Mouse (Mus musculus) layer of hippocampus, adult 2 months (tissue): Measurements from ENCODE around the gene Spaca4. TPM values are rescaled to one million over a fixed set of nuclear protein-coding genes. Genes with fewer than 3 reads are reported as not detected.

Experiments
- DNase-seq, 2 experiments: peaks; one replicate each; pipeline ENCODE4 v3.0.0; 2022; ENCODE audit warnings: low spot score in 2 of 2
- H3K27ac ChIP-seq: fragments of 200-600 bp; 2 replicates; pipeline ENCODE4 v1.8.1; 2022
- H3K4me3 ChIP-seq: fragments of 200-600 bp; 2 replicates; pipeline ENCODE4 v1.8.1; 2022; ENCODE audit warnings: mild to moderate bottlenecking
- CTCF ChIP-seq: fragments of 200-600 bp; conservative IDR thresholded peaks from 2 replicates; pipeline ENCODE4 v1.8.1; 2022; ENCODE audit warnings: antibody characterized with exemption, mild to moderate bottlenecking, moderate library complexity
- total RNA-seq, 2 experiments: library from RNA; stranded (reverse); gene quantifications; 2 replicates each; pipeline ENCODE4 v1.2.3; 2021

The Spaca4 gene
- total RNA-seq, 2 experiments from 2014 or later, result not detected

GRCm38 (mm10) chr7:45678513-45678912 lies 47.1 kb downstream of the Spaca4 start:
- DNase-seq, result no peak
- no peak overlapping the region for H3K27ac ChIP-seq
- no peak overlapping the region for H3K4me3 ChIP-seq
- TF ChIP-seq CTCF, result no peak

DNA sequence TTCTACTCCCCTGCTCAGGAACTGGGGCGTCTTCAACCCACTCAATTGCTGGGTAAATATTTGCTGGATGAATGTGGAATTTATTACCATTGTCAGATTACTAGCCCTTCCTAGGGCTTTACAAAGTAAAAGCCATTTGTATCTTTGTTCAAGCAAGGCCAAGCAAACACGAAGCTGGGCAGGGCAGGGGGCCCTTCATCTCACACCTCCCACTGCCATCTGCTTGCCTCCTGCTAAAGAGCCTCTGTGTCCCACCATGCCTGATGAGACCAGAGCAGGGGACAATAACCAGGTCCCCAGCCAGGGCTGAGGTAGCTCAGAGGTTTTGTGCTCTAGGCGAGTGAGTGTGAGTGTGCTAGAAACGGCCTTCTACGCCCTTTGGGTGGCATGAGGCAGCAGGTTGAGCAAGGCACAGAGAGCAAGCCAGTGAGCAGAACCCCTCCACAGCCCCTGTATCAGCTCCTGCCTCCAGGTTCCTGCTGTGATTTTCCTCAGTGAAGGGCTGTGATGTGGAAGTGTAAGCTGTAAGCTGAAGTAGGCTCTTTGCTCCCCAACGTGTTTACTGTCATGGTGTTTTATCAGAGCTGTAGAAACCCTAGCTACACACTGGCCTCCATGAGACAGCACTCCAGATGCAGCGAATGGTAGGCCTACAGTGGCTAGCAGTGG lies 47.9 kb downstream of the Spaca4 start:
- no peak overlapping the region for H3K4me3 ChIP-seq
- H3K27ac ChIP-seq, result no peak overlapping the region
- DNase-seq, result no peak
- no peak for TF ChIP-seq CTCF

Other genes starting within 250 kb of the Spaca4 start
- gene Tulp2, start 243.9 kb downstream of the Spaca4 start, total RNA-seq, result not detected
- 1 to 10 TPM; 2.1 to 3.1 TPM for gene Gm45808, start 239.0 kb downstream of the Spaca4 start, total RNA-seq
- 1 to 10 TPM; 4.3 to 4.4 TPM for gene Dhdh, start 237.0 kb downstream of the Spaca4 start, total RNA-seq
- 10 to 100 TPM; 97.6 to 98.2 TPM for gene Nucb1, start 215.4 kb downstream of the Spaca4 start, total RNA-seq
- gene Ppp1r15a, start 199.5 kb downstream of the Spaca4 start, total RNA-seq, result 10 to 100 TPM; 19.0 to 25.8 TPM
- gene Plekha4, start 199.5 kb downstream of the Spaca4 start, total RNA-seq, result under 1 TPM; 0.52 to 0.79 TPM
- not detected for gene Hsd17b14, start 170.9 kb downstream of the Spaca4 start, total RNA-seq
- gene Bcat2, start 155.7 kb downstream of the Spaca4 start, total RNA-seq, result 10 to 100 TPM; 20.6 to 28.2 TPM
- not detected for gene Fgf21, start 110.3 kb downstream of the Spaca4 start, total RNA-seq
- not detected for gene Fut1, start 108.5 kb downstream of the Spaca4 start, total RNA-seq
- not detected for gene Izumo1, start 104.0 kb downstream of the Spaca4 start, total RNA-seq
- gene Rasip1, start 98.3 kb downstream of the Spaca4 start, total RNA-seq, result 1 to 10 TPM; 6.1 to 7.4 TPM
- 1 to 10 TPM; 1.2 to 4.8 TPM for gene Mamstr, start 85.8 kb downstream of the Spaca4 start, total RNA-seq
- under 1 TPM; 0.13 to 0.25 TPM for gene Fut2, start 59.4 kb downstream of the Spaca4 start, total RNA-seq
- 1 to 10 TPM; 6.3 to 9.3 TPM for gene Ntn5, start 41.8 kb downstream of the Spaca4 start, total RNA-seq
- gene Sec1, start 31.4 kb downstream of the Spaca4 start, total RNA-seq, result 1 to 10 TPM; 2.2 to 2.3 TPM
- gene Car11, start 26.0 kb downstream of the Spaca4 start, total RNA-seq, result 100 to 1,000 TPM; 184 to 211 TPM
- 10 to 100 TPM; 69.2 to 72.8 TPM for gene Dbp, start 20.7 kb downstream of the Spaca4 start, total RNA-seq
- 100 to 1,000 TPM; 342 to 353 TPM for gene Rpl18, start 10.4 kb downstream of the Spaca4 start, total RNA-seq
- gene Sphk2, start 7.8 kb downstream of the Spaca4 start, total RNA-seq, result 10 to 100 TPM; 32.3 to 35.8 TPM
- gene Fam83e, start 4.6 kb downstream of the Spaca4 start, total RNA-seq, result under 1 TPM; 0.27 to 0.33 TPM
- gene Lmtk3, start 57.9 kb upstream of the Spaca4 start, total RNA-seq, result 100 to 1,000 TPM; 302 to 329 TPM
- gene Sult2b1, start 58.9 kb upstream of the Spaca4 start, total RNA-seq, result 1 to 10 TPM; 7.1 to 9.7 TPM
- 100 to 1,000 TPM; 144 to 149 TPM for gene Cyth2, start 88.8 kb upstream of the Spaca4 start, total RNA-seq
- gene Kcnj14, start 99.0 kb upstream of the Spaca4 start, total RNA-seq, result 1 to 10 TPM; 1.6 to 1.9 TPM
- 10 to 100 TPM; 20.5 to 22.7 TPM for gene Grwd1, start 105.1 kb upstream of the Spaca4 start, total RNA-seq
- 10 to 100 TPM; 78.4 to 81.4 TPM for gene Kdelr1, start 147.0 kb upstream of the Spaca4 start, total RNA-seq
- 10 to 100 TPM in 1 of 2 experiments, 1 to 10 TPM in 1; 10.0 to 11.6 TPM for gene Grin2d, start 152.6 kb upstream of the Spaca4 start, total RNA-seq
- not detected for gene Syngr4, start 170.9 kb upstream of the Spaca4 start, total RNA-seq
- 10 to 100 TPM; 22.1 to 22.8 TPM for gene Tmem143, start 171.1 kb upstream of the Spaca4 start, total RNA-seq
- 1 to 10 TPM; 1.5 to 2.3 TPM for gene Emp3, start 195.6 kb upstream of the Spaca4 start, total RNA-seq
- 1 to 10 TPM; 3.5 to 3.8 TPM for gene Ccdc114, start 198.3 kb upstream of the Spaca4 start, total RNA-seq